Mouse (Mus musculus) kidney, embryonic 14.5 days (tissue): ENCODE measurements around the gene Ankrd13a. TPM values are rescaled to one million over a fixed set of nuclear protein-coding genes. Genes with fewer than 3 reads are reported as not detected.
A peak's percentile ranks its signal among the peaks of the same experiment; 100 is the strongest.
"Not testable (repeated sequence)": the region's sequence is repeated elsewhere in the genome, so short reads cannot be mapped to it uniquely, and the experiment has no call there.

Experiments used
- ATAC-seq: fragments of 200-750 bp; cut with Nextera tagmentation; 2 replicates; pipeline ENCODE4 v1.8.0; 2017; ENCODE audit warnings: moderate number of reproducible peaks, mild to moderate bottlenecking, moderate TSS enrichment, moderate library complexity; ENCODE audit not compliant: low FRiP score, low TSS enrichment
- H3K27ac ChIP-seq: fragments of 300-500 bp; sonication (generic); 2 replicates; pipeline ENCODE4 v1.5.1; 2014; ENCODE audit warnings: low read depth, mild to moderate bottlenecking, low read length, moderate library complexity, mixed read lengths
- H3K27me3 ChIP-seq: fragments of 300-500 bp; sonication (generic); 2 replicates; pipeline ENCODE4 v1.6.1; 2014; ENCODE audit warnings: mild to moderate bottlenecking, low read length; ENCODE audit not compliant: control insufficient read depth, insufficient read depth
- H3K36me3 ChIP-seq: fragments of 300-500 bp; sonication (generic); 2 replicates; pipeline ENCODE4 v1.6.1; 2014; ENCODE audit warnings: low read length, mixed read lengths; ENCODE audit not compliant: control insufficient read depth, insufficient read depth
- H3K4me1 ChIP-seq: fragments of 300-500 bp; sonication (generic); 2 replicates; pipeline ENCODE4 v1.6.1; 2014; ENCODE audit warnings: low read length, mixed read lengths; ENCODE audit not compliant: control insufficient read depth, insufficient read depth
- H3K4me2 ChIP-seq: fragments of 300-500 bp; sonication (generic); replicated peaks from 2 replicates; pipeline ENCODE4 v1.6.1; 2014; ENCODE audit warnings: low read depth, mild to moderate bottlenecking, low read length
- H3K4me3 ChIP-seq: fragments of 300-500 bp; sonication (generic); 2 replicates; pipeline ENCODE4 v1.5.1; 2014; ENCODE audit warnings: mild to moderate bottlenecking, low read length
- H3K9ac ChIP-seq: fragments of 300-500 bp; sonication (generic); 2 replicates; pipeline ENCODE4 v1.6.1; 2014; ENCODE audit warnings: low read depth, mild to moderate bottlenecking, low read length, moderate library complexity
- H3K9me3 ChIP-seq: fragments of 300-500 bp; sonication (generic); 2 replicates; pipeline ENCODE4 v1.6.1; 2016; ENCODE audit warnings: low read length; ENCODE audit not compliant: control insufficient read depth
- WGBS: fragments of 180-500 bp; shearing (Covaris S2); extraction: QIAGEN DNeasy Blood & Tissue Kit; methylation state at CpG from one replicate; pipeline ENCODE4 v1.1.7; 2014; 5-methylcytosine and 5-hydroxymethylcytosine counted together
- polyA plus RNA-seq: library from polyadenylated mRNA; unstranded; fragments of >200 nt; fragmentation: Nextera tagmentation; extraction: Ambion mirVana; gene quantifications from 2 replicates; pipeline ENCODE4 v1.2.1, GENCODE M21; 2014

The Ankrd13a gene
- polyA plus RNA-seq, 1 experiment from 2014 or later = 67.9 TPM

DNA sequence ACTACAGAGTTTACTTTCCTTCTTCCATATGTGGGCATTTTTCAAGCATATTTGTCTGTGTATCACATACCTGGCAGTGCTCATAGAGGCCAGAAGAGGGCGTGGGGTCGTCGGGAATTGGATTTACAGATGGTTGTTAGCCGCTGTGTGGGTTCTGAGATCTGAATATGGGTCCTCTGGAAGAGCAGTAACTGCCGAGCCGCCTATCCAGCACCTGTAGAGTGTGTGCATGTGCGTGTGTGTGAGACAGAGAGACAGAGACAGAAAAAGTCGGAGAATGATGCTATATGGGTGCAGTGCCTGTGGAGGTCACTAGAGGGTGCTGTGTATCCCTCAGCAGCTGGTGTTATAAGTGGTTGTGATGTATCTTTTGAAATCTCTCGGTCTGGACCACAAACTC is 49.7 kb downstream of the Ankrd13a start:
- H3K27me3 ChIP-seq = no peaks in the 10 kb centered on the region
- peaks cover 7% of the 10 kb centered on the region; the same call in 1 of the 2 replicates for H3K9me3 ChIP-seq
- H3K4me1 ChIP-seq = no peaks in the 10 kb centered on the region
- no peak overlapping the region for H3K4me2 ChIP-seq
- H3K4me3 ChIP-seq = no peak overlapping the region
- H3K36me3 ChIP-seq = no peaks in the 10 kb centered on the region; the same call in 1 of the 2 replicates
- no peak overlapping the region for H3K9ac ChIP-seq
- H3K27ac ChIP-seq = no peak overlapping the region
- 0 out of 2 replicates have a peak, but pooled peaks have one; percentile 15 for ATAC-seq
- 23% methylated on average over 9 of the region's 9 CpGs for WGBS

DNA sequence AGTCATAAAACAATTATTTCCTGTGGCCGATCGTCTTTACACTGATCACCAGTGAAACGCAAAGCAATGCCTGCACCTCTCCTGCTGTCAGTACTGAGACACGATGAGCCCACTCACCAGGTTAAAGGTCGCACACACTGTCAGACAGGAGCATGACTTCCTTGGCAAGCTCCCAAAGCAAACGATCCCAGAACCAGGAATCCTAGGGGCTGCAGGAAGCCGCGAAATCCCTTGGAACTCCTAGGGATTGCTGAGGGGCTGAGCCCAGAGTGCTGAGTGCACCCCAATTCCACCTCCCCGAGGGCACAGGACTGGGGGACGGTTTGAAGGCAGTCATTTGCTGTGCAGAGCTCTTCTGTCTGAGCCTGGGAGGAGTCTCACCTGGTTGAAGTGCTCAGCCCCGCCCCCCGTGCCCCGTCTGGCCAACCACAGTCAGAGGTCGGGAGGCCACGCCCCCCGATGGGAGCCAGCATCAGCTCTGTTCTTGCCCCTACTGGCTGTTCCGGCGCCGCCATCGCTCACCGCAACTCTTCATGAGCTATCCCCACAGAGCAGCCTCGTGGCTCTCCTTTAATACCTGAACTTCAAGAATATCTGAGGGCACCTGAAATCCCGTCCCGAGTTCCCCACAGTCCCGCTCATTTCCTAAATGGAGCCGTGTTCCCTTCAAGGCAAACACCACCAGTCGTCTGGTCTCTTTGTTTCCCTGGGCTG is 51.7 kb downstream of the Ankrd13a start:
- H3K9ac ChIP-seq = peak overlapping the region; percentile 44
- H3K9me3 ChIP-seq = peaks cover 7% of the 10 kb centered on the region; the same call in 1 of the 2 replicates
- H3K27ac ChIP-seq = 0 out of 2 replicates have a peak overlapping the region, but pooled peaks have one; percentile 51

DNA sequence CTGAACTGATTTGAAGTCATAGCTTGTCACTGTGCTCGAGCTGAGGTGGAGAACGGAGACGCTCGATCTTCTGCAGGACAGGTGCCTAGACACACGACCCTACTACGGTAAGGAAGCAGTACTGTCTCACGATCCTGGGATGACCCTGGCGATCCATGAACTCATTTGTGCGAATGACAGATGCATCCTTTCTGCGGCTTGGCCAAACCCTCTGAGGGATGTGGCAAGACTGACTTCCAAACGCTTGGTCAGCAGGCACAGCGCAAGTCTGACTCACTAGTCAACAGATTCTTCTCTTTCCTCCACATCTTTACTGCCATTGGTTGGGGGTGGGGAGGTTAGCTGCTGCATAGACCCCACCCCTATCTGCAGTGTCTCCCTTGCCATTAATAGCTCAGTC is 53.0 kb downstream of the Ankrd13a start:
- H3K36me3 ChIP-seq = no peaks in the 10 kb centered on the region
- H3K4me2 ChIP-seq = no peak overlapping the region
- H3K27ac ChIP-seq = no peak overlapping the region
- no peaks in the 10 kb centered on the region for H3K4me1 ChIP-seq
- no peaks in the 10 kb centered on the region for H3K9me3 ChIP-seq
- H3K27me3 ChIP-seq = no peaks in the 10 kb centered on the region
- 87% methylated on average over 12 of the region's 12 CpGs for WGBS
- no peak overlapping the region for H3K4me3 ChIP-seq
- ATAC-seq = no peak
- no peak overlapping the region for H3K9ac ChIP-seq

More for the DNA sequence above, 51.7 kb downstream of the Ankrd13a start:
- peak overlapping the region; percentile 65 for H3K4me2 ChIP-seq
- H3K36me3 ChIP-seq = no peaks in the 10 kb centered on the region; the same call in 1 of the 2 replicates
- H3K4me3 ChIP-seq = peak overlapping the region; percentile 38
- no peaks in the 10 kb centered on the region for H3K4me1 ChIP-seq
- ATAC-seq = peak; percentile 81
- H3K27me3 ChIP-seq = no peaks in the 10 kb centered on the region
- WGBS = 7% methylated on average over 27 of the region's 27 CpGs

DNA sequence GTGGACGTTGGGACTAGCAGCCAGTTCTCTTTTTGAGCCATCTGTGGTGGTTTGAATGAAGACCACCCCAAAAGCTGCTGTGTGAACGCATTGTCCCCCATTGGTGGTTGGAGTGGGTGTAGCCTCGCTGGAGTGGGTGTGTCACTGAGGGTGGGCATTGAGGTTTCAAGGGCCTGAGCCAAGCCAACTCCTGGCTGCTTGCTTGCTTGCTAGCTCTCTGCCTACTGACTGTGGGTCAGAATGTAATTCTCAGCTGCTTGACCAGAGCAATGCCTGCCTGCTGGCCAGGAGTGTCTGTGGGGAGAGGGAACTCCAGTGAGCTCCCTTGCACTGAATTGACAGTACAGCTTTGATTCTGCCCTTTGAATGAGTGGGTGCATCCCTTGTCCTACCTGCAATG is 55.3 kb downstream of the Ankrd13a start:
- Histone ChIP-seq H3K4me2 (no peak overlapping the region), H3K9ac (no peak overlapping the region), H3K27ac (no peak overlapping the region), H3K27me3 (no peaks in the 10 kb centered on the region), H3K36me3 (no peaks in the 10 kb centered on the region), H3K9me3 (no peaks in the 10 kb centered on the region), H3K4me3 (no peak overlapping the region), H3K4me1 (no peaks in the 10 kb centered on the region)
- no peak for ATAC-seq
- WGBS = 72% methylated on average over 3 of the region's 3 CpGs

DNA sequence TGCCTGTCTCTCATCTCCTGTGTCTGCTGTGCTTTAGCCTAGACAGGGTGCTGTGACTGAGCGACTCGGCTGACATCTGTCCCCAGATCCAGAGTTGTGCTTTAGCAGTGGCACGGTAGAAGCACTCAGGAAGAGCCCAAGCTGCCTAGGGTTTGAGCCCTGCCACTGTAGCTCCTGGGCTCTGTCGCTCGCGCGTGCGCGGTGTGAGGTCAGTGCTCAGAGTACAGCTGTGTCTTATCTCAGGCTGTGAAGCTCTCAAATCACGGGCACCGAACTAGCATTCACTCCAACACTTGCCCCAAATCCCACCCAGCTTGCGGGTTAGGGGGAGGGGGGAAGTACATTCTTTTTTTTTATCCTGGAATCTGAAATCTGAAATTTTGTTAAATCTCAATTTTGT is 62.4 kb downstream of the Ankrd13a start:
- no peak overlapping the region for H3K27ac ChIP-seq
- WGBS = 63% methylated on average over 12 of the region's 12 CpGs
- no peak overlapping the region for H3K4me2 ChIP-seq
- ATAC-seq = no peak
- no peaks in the 10 kb centered on the region for H3K4me1 ChIP-seq
- H3K27me3 ChIP-seq = no peaks in the 10 kb centered on the region
- H3K36me3 ChIP-seq = no peaks in the 10 kb centered on the region
- no peak overlapping the region for H3K9ac ChIP-seq
- H3K9me3 ChIP-seq = no peaks in the 10 kb centered on the region
- no peak overlapping the region for H3K4me3 ChIP-seq

DNA sequence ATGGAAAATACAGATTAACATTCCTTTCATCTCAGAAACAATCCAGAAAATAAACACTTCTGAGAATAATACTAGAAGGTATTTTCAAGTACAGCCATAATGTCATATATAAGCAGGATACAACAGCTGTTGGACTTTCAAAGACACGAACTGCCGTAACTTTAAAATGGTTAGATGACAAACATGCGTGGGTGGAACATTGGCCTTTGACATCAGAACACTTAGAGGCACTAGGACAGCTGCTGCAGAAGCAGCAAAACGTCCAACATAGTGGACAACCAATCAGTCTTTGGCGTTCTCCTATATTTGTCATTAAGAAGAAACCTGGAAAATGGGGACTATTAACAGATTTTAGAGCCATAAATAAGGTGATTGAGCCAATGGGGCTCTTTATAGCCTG is 66.0 kb downstream of the Ankrd13a start:
- not testable (repeated sequence) for H3K4me1 ChIP-seq, H3K27me3 ChIP-seq, H3K36me3 ChIP-seq, H3K9me3 ChIP-seq, H3K4me2 ChIP-seq, ATAC-seq, H3K4me3 ChIP-seq, H3K27ac ChIP-seq, H3K9ac ChIP-seq
- WGBS = 40% methylated on average over 5 of the region's 5 CpGs

DNA sequence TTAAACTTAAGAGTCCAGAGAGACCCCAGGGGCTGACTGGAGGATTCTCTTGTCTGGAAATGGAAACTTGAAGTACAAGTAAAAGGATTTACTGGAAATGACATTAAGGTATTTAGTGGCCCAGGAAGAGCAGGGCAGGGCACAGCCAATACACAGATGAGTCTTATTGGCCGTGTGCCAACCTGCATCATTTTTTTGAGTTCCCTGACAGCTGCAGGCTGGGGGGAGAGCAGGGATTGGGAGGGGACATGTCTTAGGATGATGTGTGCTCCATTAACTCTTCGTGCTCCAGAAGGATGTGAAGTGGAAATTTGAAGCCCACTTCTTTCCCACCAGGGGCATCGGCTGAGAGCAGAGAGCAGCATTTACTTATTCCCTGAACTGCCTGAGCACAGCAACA is 67.7 kb downstream of the Ankrd13a start:
- H3K9ac ChIP-seq, H3K27me3 ChIP-seq, H3K4me3 ChIP-seq, ATAC-seq, H3K36me3 ChIP-seq, H3K27ac ChIP-seq, H3K4me2 ChIP-seq, H3K9me3 ChIP-seq, H3K4me1 ChIP-seq: not testable (repeated sequence)
- WGBS = 34% methylated on average over 3 of the region's 3 CpGs

DNA sequence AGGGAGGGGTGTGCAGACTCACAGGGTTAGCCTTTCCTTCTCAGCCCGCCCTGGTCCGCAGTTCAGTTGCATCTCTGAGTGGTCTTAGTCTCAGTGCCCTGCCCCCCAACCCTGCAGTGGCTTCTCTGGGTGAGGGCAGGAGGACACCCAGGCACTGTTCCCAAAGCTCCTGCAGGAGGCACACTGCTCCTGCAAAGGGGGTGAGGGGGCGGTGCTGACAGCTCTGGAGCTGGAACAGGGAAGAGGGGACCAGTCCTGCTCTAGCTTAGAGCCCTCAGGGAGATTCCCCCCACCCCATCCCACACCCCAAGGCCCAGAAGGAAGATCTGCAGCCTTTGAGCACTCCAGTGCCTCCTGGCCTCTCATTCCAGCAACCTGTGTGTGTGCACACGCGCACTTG is 68.2 kb downstream of the Ankrd13a start:
- Histone ChIP-seq H3K27ac (no peak overlapping the region), H3K27me3 (no peaks in the 10 kb centered on the region), H3K9me3 (no peaks in the 10 kb centered on the region), H3K4me1 (0 out of 2 replicates have a peak, but pooled peaks cover 3% of the 10 kb centered on the region), H3K36me3 (no peaks in the 10 kb centered on the region), H3K4me3 (no peak overlapping the region), H3K9ac (no peak overlapping the region), H3K4me2 (no peak overlapping the region)
- peak; percentile 46; the same call in 1 of the 2 replicates for ATAC-seq
- 84% methylated on average over 5 of the region's 5 CpGs for WGBS

DNA sequence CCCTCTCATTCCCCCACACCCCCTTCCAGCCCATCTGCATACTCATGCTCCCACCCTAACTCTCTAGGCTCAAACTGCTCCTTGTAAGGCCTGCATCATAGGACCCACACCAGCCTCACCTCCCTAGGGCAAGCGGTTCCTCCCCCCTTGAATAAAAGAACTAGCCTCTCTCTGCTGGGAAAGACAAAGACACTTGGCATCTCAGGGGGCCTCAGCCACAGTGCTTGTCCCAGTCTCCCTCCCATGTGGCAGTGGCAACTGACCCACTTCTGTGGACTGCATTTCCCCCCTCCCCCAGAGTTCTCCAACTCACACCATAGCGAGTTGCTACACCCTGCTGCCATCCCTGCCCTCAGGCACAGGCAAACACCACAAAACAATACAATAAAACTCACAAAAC is 69.9 kb downstream of the Ankrd13a start:
- ATAC-seq = 0 out of 2 replicates have a peak, but pooled peaks have one; percentile 25
- not testable (repeated sequence) for H3K27me3 ChIP-seq, H3K4me1 ChIP-seq, H3K4me3 ChIP-seq, H3K9me3 ChIP-seq, H3K36me3 ChIP-seq, H3K27ac ChIP-seq, H3K9ac ChIP-seq, H3K4me2 ChIP-seq
- WGBS = 68% methylated on average over 2 of the region's 2 CpGs
